Mouse (Mus musculus) ovary, postnatal 10 days (tissue): ENCODE measurements around the gene Mrtfa.

ENCODE experiments used
- DNase-seq: peaks from one replicate; pipeline ENCODE4 v3.0.0; 2022; ENCODE audit warnings: low spot score

The Mrtfa gene

GRCm38 (mm10) chr15:81155845-81156244 is 34.7 kb downstream of the Mrtfa start:
- DNase-seq = no peak

GRCm38 (mm10) chr15:81154846-81155624 is 35.5 kb downstream of the Mrtfa start:
- DNase-seq = no peak

- DNase-seq = no peak
Observed at GRCm38 (mm10) chr15:81141956-81142576, 48.5 kb downstream of the Mrtfa start.

- no peak for DNase-seq
Observed at GRCm38 (mm10) chr15:81140004-81140403, 50.6 kb downstream of the Mrtfa start.

GRCm38 (mm10) chr15:81137298-81137697 is 53.3 kb downstream of the Mrtfa start:
- no peak for DNase-seq

- no peak for DNase-seq
Observed at GRCm38 (mm10) chr15:81133781-81134180, 56.8 kb downstream of the Mrtfa start.

- DNase-seq = no peak
Observed at GRCm38 (mm10) chr15:81131152-81131551, 59.4 kb downstream of the Mrtfa start.

GRCm38 (mm10) chr15:81129970-81130369 is 60.6 kb downstream of the Mrtfa start:
- DNase-seq = no peak

GRCm38 (mm10) chr15:81128155-81128838 is 62.3 kb downstream of the Mrtfa start:
- DNase-seq = no peak

- no peak for DNase-seq
Observed at GRCm38 (mm10) chr15:81124282-81124681, 66.3 kb downstream of the Mrtfa start.

GRCm38 (mm10) chr15:81123122-81123521 is 67.4 kb downstream of the Mrtfa start:
- no peak for DNase-seq

GRCm38 (mm10) chr15:81122535-81122934 is 68.0 kb downstream of the Mrtfa start:
- DNase-seq = no peak

- no peak for DNase-seq
Observed at GRCm38 (mm10) chr15:81122078-81122477, 68.5 kb downstream of the Mrtfa start.

GRCm38 (mm10) chr15:81120946-81121345 is 69.6 kb downstream of the Mrtfa start:
- no peak for DNase-seq

GRCm38 (mm10) chr15:81120140-81120539 is 70.4 kb downstream of the Mrtfa start:
- DNase-seq = no peak

- no peak for DNase-seq
Observed at GRCm38 (mm10) chr15:81118226-81118625, 72.3 kb downstream of the Mrtfa start.

GRCm38 (mm10) chr15:81112589-81112988 is 78.0 kb downstream of the Mrtfa start:
- DNase-seq = no peak

GRCm38 (mm10) chr15:81110315-81110714 is 80.2 kb downstream of the Mrtfa start:
- no peak for DNase-seq

- DNase-seq = no peak
Observed at GRCm38 (mm10) chr15:81105962-81106361, 84.6 kb downstream of the Mrtfa start.

GRCm38 (mm10) chr15:81104585-81105259 is 85.8 kb downstream of the Mrtfa start:
- DNase-seq = no peak

GRCm38 (mm10) chr15:81103500-81103899 is 87.1 kb downstream of the Mrtfa start:
- DNase-seq = no peak

- DNase-seq = no peak
Observed at GRCm38 (mm10) chr15:81102274-81102879, 88.2 kb downstream of the Mrtfa start.
